ENCODE assay signal across 25 mouse cellular contexts in the genomic region with DNA sequence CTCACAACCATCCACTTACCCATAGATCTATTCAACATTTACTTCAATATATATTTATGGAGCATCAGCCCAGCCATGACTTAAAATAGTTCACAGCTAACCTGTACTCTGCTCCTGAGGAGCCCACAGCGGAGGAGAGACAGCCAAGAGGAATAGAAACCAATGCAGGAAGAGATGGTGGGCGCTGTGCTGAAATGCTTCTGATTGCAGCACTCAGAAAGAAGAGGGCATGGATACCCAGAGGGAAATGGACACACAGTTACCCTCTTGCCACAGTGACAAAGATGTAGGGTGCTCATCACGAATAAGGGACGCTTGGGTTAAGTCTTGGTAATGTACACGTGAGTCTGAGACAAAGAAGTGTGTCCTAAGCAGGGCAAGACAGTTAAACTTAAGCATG. TPM values are rescaled to one million over a fixed set of nuclear protein-coding genes. Genes with fewer than 3 reads are reported as not detected.
DNase-seq lines count a peak whose midpoint lies in the region; ATAC-seq lines count a peak whose summit lies in the region.
"Had no signal": no experiment of that assay in that cellular context is flagged by ENCODE, and none has a peak within 500 bp of the region (broad histone marks: within the 10 kb centered on the region; RNA-seq: fewer than 3 reads in every experiment).

No protein-coding gene starts in this region.

- H3K4me1 ChIP-seq in limb, embryonic 10.5 days, result no peaks in the 10 kb centered on the region
- no peaks in the 10 kb centered on the region for H3K4me1 ChIP-seq in forebrain, embryonic 12.5 days
- H3K4me1 ChIP-seq in midbrain, embryonic 14.5 days (ENCODE audit: control insufficient read depth, insufficient read depth, low read length), result no peaks in the 10 kb centered on the region

- no peaks in the 10 kb centered on the region for H3K27me3 ChIP-seq in limb, embryonic 10.5 days (ENCODE audit: low read depth, poor library complexity, severe bottlenecking)
- no peaks in the 10 kb centered on the region for H3K27me3 ChIP-seq in forebrain, embryonic 12.5 days
- H3K27me3 ChIP-seq in midbrain, embryonic 14.5 days (ENCODE audit: control insufficient read depth, insufficient read depth, low read length), result no peaks in the 10 kb centered on the region
- H3K27me3 ChIP-seq: CH12.LX, Patski had no signal

- H3K9me3 ChIP-seq in limb, embryonic 10.5 days (replicated peaks), result no peaks in the 10 kb centered on the region
- no peaks in the 10 kb centered on the region for H3K9me3 ChIP-seq in forebrain, embryonic 12.5 days
- no peaks in the 10 kb centered on the region for H3K9me3 ChIP-seq in midbrain, embryonic 14.5 days (ENCODE audit: control insufficient read depth, low read length)
- H3K9me3 ChIP-seq: G1E had no signal

- H3K4me2 ChIP-seq in forebrain, embryonic 12.5 days, result no peak overlapping the region
- H3K4me2 ChIP-seq in midbrain, embryonic 14.5 days (ENCODE audit: low read length), result no peak overlapping the region

- peak; percentile 84 for ATAC-seq in granulocyte monocyte progenitor cell, adult 5-6 weeks (replicated peaks; ENCODE audit: poor library complexity, severe bottlenecking)
- peak; percentile 60 for ATAC-seq in megakaryocyte, adult 5-6 weeks (ENCODE audit: poor library complexity, severe bottlenecking)
- ATAC-seq in megakaryocyte progenitor cell, adult 5-6 weeks (replicated peaks; ENCODE audit: poor library complexity), result peak; percentile 34; the same call in 1 of the 2 replicates
- no peak for ATAC-seq in forebrain, embryonic 12.5 days (ENCODE audit: low FRiP score)
- no peak for ATAC-seq in midbrain, embryonic 14.5 days (ENCODE audit: low FRiP score, low TSS enrichment)
- ATAC-seq: activated CD4-positive, CD25-positive, alpha-beta regulatory T cell, adult 4 months; CD4-positive, CD25-positive, alpha-beta regulatory T cell, adult 4 months; Patski had no signal

- no peaks in the 10 kb centered on the region for H3K36me3 ChIP-seq in limb, embryonic 10.5 days
- no peaks in the 10 kb centered on the region for H3K36me3 ChIP-seq in forebrain, embryonic 12.5 days (replicated peaks)
- H3K36me3 ChIP-seq in midbrain, embryonic 14.5 days (ENCODE audit: control insufficient read depth, insufficient read depth, low read length), result no peaks in the 10 kb centered on the region
- H3K36me3 ChIP-seq: G1E had no signal

- DNase-seq in limb, embryonic 10.5 days (ENCODE audit: low spot score), result peak; percentile 11
- no peak for DNase-seq in thymus, postnatal 36 days
- DNase-seq in right cerebral cortex, postnatal 25 days, result no peak
- no peak for DNase-seq in midbrain, embryonic 14.5 days
- DNase-seq: adrenal gland, adult 2 months; adrenal gland, adult 8-10 months; adrenal gland, postnatal 10 days; adrenal gland, postnatal 14 days; adrenal gland, postnatal 25 days; adrenal gland, postnatal 36 days; B cell, adult 2 months; cerebellum, adult 11 months; cerebellum, adult 11-12 months had no signal

- no peak overlapping the region for H3K27ac ChIP-seq in limb, embryonic 10.5 days
- H3K27ac ChIP-seq in forebrain, embryonic 12.5 days, result no peak overlapping the region
- H3K27ac ChIP-seq in midbrain, embryonic 14.5 days (replicated peaks; ENCODE audit: low read depth, low read length), result no peak overlapping the region

- WGBS in limb, embryonic 10.5 days, result 86% methylated on average over 5 of the region's 5 CpGs
- WGBS in forebrain, embryonic 12.5 days, result 84% methylated on average over 5 of the region's 5 CpGs
- 93% methylated on average over 5 of the region's 5 CpGs for WGBS in midbrain, embryonic 14.5 days

- no peak overlapping the region for H3K4me3 ChIP-seq in limb, embryonic 10.5 days
- H3K4me3 ChIP-seq in forebrain, embryonic 12.5 days (replicated peaks), result no peak overlapping the region
- no peak overlapping the region for H3K4me3 ChIP-seq in midbrain, embryonic 14.5 days (replicated peaks; ENCODE audit: low read depth, low read length)

- H3K9ac ChIP-seq in forebrain, embryonic 12.5 days, result no peak overlapping the region
- H3K9ac ChIP-seq in midbrain, embryonic 14.5 days (replicated peaks; ENCODE audit: low read length), result no peak overlapping the region

RNA-seq across cellular contexts. Expression of gene Nmu, which starts 30.8 kb away (rescaled TPM):
- not detected in 2 replicates for total RNA-seq in granulocyte monocyte progenitor cell, adult 5-6 weeks (2014; fragmentation: Nextera tagmentation)
- not detected in 2 replicates for total RNA-seq in granulocyte monocyte progenitor cell, adult 5-6 weeks (2017)
- polyA plus RNA-seq in limb, embryonic 10.5 days (2016; fragmentation: Nextera tagmentation; extraction: Ambion mirVana), result 0.31 and 0.65 TPM in 2 replicates
- total RNA-seq in megakaryocyte, adult 5-6 weeks (2015), result not detected in 2 replicates
- total RNA-seq in megakaryocyte, adult 5-6 weeks (2017), result not detected in 2 replicates
- total RNA-seq in megakaryocyte progenitor cell, adult 5-6 weeks (2015), result not detected in 2 replicates
- total RNA-seq in megakaryocyte progenitor cell, adult 5-6 weeks (2017), result not detected in 2 replicates
- polyA plus RNA-seq in forebrain, embryonic 12.5 days (2016; fragmentation: Nextera tagmentation; extraction: Ambion mirVana), result not detected in 2 replicates
- polyA plus RNA-seq in midbrain, embryonic 14.5 days (2014; fragmentation: Nextera tagmentation; extraction: Ambion mirVana), result not detected in 2 replicates
- total RNA-seq: adrenal gland, adult 18-20 months; adrenal gland, adult 8-10 months; adrenal gland, postnatal 10 days; adrenal gland, postnatal 14 days; adrenal gland, postnatal 25 days; adrenal gland, postnatal 36 days; adrenal gland, postnatal 4 days; CH12.LX; G1E; MEL had no signal
- polyA plus RNA-seq: activated CD4-positive, CD25-positive, alpha-beta regulatory T cell, adult 4 months; adrenal gland, adult 2 months; CD4-positive, CD25-positive, alpha-beta regulatory T cell, adult 4 months; G1E; Patski had no signal

Comparison
In these comparisons a context has a peak if more than half of its experiments do, and no peak if none do; other contexts are left out.
1. ATAC-seq: peak in granulocyte monocyte progenitor cell, adult 5-6 weeks (single experiment), megakaryocyte, adult 5-6 weeks (single experiment) and megakaryocyte progenitor cell, adult 5-6 weeks (single experiment); none in forebrain, embryonic 12.5 days (single experiment) and midbrain, embryonic 14.5 days (single experiment).